Mouse (Mus musculus): Measurements from ENCODE around the gene Zbtb7b. TPM values are rescaled to one million over a fixed set of nuclear protein-coding genes. Genes with fewer than 3 reads are reported as not detected.

Gene Zbtb7b
- polyA plus RNA-seq, 1 experiment: 35.1 TPM

GRCm38 (mm10) chr3:89424416-89425140, 30.0 kb upstream of the Zbtb7b start:
- H3K4me1 ChIP-seq (ENCODE audit: control insufficient read depth, insufficient read depth, low read length): peaks cover 13% of the 10 kb centered on the region
- peaks cover 16% of the 10 kb centered on the region for H3K36me3 ChIP-seq (ENCODE audit: control insufficient read depth, insufficient read depth, low read length, poor library complexity, severe bottlenecking)
- no peaks in the 10 kb centered on the region for H3K9me3 ChIP-seq (replicated peaks; ENCODE audit: control insufficient read depth, insufficient read depth, low read length, poor library complexity, severe bottlenecking)
- no peak for TF ChIP-seq POLR2A (IDR thresholded peaks at IDR 0.05; ENCODE audit: insufficient read depth, low read length)
- no peak for TF ChIP-seq CTCF (IDR thresholded peaks at IDR 0.05; ENCODE audit: low read depth, low read length)
- TF ChIP-seq EP300 (IDR thresholded peaks at IDR 0.05; ENCODE audit: insufficient read depth, low read depth, low read length): no peak
- H3K4me3 ChIP-seq (ENCODE audit: low read depth, low read length): no peak overlapping the region
- no peak overlapping the region for H3K9ac ChIP-seq (ENCODE audit: low read depth, poor library complexity, severe bottlenecking)
- no peaks in the 10 kb centered on the region for H3K27me3 ChIP-seq (ENCODE audit: control insufficient read depth, insufficient read depth, low read length, poor library complexity, severe bottlenecking)
- peak overlapping the region; percentile 40 for H3K27ac ChIP-seq (ENCODE audit: insufficient read depth, low read length)

- Histone ChIP-seq H3K27ac (ENCODE audit: insufficient read depth, low read length) (no peak overlapping the region), H3K27me3 (ENCODE audit: control insufficient read depth, insufficient read depth, low read length, poor library complexity, severe bottlenecking) (no peaks in the 10 kb centered on the region), H3K36me3 (ENCODE audit: control insufficient read depth, insufficient read depth, low read length, poor library complexity, severe bottlenecking) (peaks cover 11% of the 10 kb centered on the region), H3K9ac (ENCODE audit: low read depth, poor library complexity, severe bottlenecking) (peak overlapping the region; percentile 82), H3K4me1 (ENCODE audit: control insufficient read depth, insufficient read depth, low read length) (peaks cover 13% of the 10 kb centered on the region), H3K4me3 (ENCODE audit: low read depth, low read length) (peak overlapping the region; percentile 26), H3K9me3 (replicated peaks; ENCODE audit: control insufficient read depth, insufficient read depth, low read length, poor library complexity, severe bottlenecking) (no peaks in the 10 kb centered on the region)
- no peak for TF ChIP-seq POLR2A (IDR thresholded peaks at IDR 0.05; ENCODE audit: insufficient read depth, low read length)
- TF ChIP-seq CTCF (IDR thresholded peaks at IDR 0.05; ENCODE audit: low read depth, low read length): no peak
- no peak for TF ChIP-seq EP300 (IDR thresholded peaks at IDR 0.05; ENCODE audit: insufficient read depth, low read depth, low read length)
These were observed 28.1 kb upstream of the Zbtb7b start for GRCm38 (mm10) chr3:89422556-89423205.

DNA sequence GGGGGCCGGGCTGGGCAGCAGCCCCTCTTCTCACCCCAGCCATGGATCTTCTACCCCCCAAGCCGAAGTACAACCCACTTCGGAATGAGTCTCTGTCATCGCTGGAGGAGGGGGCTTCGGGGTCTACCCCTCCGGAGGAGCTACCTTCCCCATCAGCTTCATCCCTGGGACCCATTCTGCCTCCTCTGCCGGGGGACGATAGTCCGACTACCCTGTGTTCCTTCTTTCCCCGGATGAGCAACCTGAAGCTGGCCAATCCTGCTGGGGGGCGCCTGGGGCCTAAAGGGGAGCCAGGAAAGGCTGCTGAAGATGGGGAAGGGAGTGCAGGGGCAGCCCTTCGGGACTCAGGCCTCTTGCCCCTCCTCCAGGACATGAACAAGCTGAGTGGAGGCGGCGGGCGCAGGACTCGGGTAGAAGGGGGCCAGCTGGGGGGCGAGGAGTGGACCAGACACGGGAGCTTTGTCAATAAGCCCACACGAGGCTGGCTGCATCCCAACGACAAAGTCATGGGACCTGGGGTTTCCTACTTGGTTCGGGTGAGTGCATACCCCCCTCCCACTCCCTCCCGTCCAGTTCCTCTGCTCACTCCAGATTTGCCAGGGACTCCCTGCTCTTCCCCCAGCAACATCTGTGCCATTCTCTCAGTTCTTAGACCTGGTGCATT, 27.4 kb upstream of the Zbtb7b start:
- Histone ChIP-seq H3K9me3 (replicated peaks; ENCODE audit: control insufficient read depth, insufficient read depth, low read length, poor library complexity, severe bottlenecking) (no peaks in the 10 kb centered on the region), H3K4me3 (ENCODE audit: low read depth, low read length) (peak overlapping the region; percentile 85), H3K4me1 (ENCODE audit: control insufficient read depth, insufficient read depth, low read length) (peaks cover 13% of the 10 kb centered on the region), H3K36me3 (ENCODE audit: control insufficient read depth, insufficient read depth, low read length, poor library complexity, severe bottlenecking) (peaks cover 5% of the 10 kb centered on the region), H3K27me3 (ENCODE audit: control insufficient read depth, insufficient read depth, low read length, poor library complexity, severe bottlenecking) (no peaks in the 10 kb centered on the region), H3K27ac (ENCODE audit: insufficient read depth, low read length) (peak overlapping the region; percentile 19), H3K9ac (ENCODE audit: low read depth, poor library complexity, severe bottlenecking) (peak overlapping the region; percentile 82)
- TF ChIP-seq CTCF (IDR thresholded peaks at IDR 0.05; ENCODE audit: low read depth, low read length): no peak
- no peak for TF ChIP-seq EP300 (IDR thresholded peaks at IDR 0.05; ENCODE audit: insufficient read depth, low read depth, low read length)
- TF ChIP-seq POLR2A (IDR thresholded peaks at IDR 0.05; ENCODE audit: insufficient read depth, low read length): no peak

DNA sequence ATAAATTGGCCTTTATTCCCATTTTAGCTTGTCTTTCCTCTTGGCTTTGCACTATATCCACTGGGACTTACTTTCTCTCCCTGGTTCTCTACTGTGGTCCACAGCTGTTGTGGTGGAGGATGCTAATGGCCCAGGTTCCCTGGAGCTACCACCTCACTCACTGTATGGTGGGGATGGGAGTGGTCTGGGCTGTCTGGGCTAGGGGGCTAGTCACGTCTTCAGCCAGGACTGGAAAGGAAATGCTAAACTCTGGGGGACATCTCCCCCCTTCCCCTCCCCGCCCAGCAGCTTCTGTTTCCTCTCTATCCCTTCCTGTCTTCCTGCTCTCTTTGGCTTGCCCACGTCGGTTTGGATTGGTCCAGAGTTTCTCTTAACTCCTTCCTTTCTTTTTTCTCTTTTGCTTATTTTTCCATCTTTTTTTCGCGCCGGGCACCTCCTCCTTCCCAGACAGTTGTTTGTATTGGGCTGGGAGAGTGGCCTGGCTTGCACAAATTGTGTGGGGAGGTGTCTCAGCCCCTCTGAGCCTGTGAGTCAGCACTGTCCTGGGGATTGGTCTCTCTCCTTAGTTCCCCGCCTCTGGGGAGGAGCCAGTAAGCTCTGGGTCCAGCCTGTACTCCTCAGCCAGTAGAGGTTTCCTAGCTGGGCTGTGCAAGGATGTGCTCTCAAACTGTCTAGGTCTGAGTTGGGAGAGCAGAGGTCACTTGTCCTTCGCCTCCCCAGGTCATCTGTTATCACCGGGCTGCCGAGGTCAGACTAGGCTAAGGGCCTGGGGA, 26.6 kb upstream of the Zbtb7b start:
- Histone ChIP-seq H3K4me3 (ENCODE audit: low read depth, low read length) (peak overlapping the region; percentile 85), H3K9me3 (replicated peaks; ENCODE audit: control insufficient read depth, insufficient read depth, low read length, poor library complexity, severe bottlenecking) (no peaks in the 10 kb centered on the region), H3K27ac (ENCODE audit: insufficient read depth, low read length) (peak overlapping the region; percentile 86), H3K4me1 (ENCODE audit: control insufficient read depth, insufficient read depth, low read length) (peaks cover 13% of the 10 kb centered on the region), H3K36me3 (ENCODE audit: control insufficient read depth, insufficient read depth, low read length, poor library complexity, severe bottlenecking) (peaks cover 4% of the 10 kb centered on the region), H3K27me3 (ENCODE audit: control insufficient read depth, insufficient read depth, low read length, poor library complexity, severe bottlenecking) (no peaks in the 10 kb centered on the region), H3K9ac (ENCODE audit: low read depth, poor library complexity, severe bottlenecking) (peak overlapping the region; percentile 82)
- TF ChIP-seq EP300 (IDR thresholded peaks at IDR 0.05; ENCODE audit: insufficient read depth, low read depth, low read length): peak; percentile 63
- no peak for TF ChIP-seq CTCF (IDR thresholded peaks at IDR 0.05; ENCODE audit: low read depth, low read length)
- peak; percentile 86 for TF ChIP-seq POLR2A (IDR thresholded peaks at IDR 0.05; ENCODE audit: insufficient read depth, low read length)

- H3K9ac ChIP-seq (ENCODE audit: low read depth, poor library complexity, severe bottlenecking): peak overlapping the region; percentile 89
These were observed 25.8 kb upstream of the Zbtb7b start for GRCm38 (mm10) chr3:89420421-89420820.

More at GRCm38 (mm10) chr3:89420421-89420820, 25.8 kb upstream of the Zbtb7b start:
- Histone ChIP-seq H3K27me3 (ENCODE audit: control insufficient read depth, insufficient read depth, low read length, poor library complexity, severe bottlenecking) (no peaks in the 10 kb centered on the region), H3K9me3 (replicated peaks; ENCODE audit: control insufficient read depth, insufficient read depth, low read length, poor library complexity, severe bottlenecking) (no peaks in the 10 kb centered on the region), H3K4me3 (ENCODE audit: low read depth, low read length) (0 out of 2 replicates have a peak overlapping the region, but pooled peaks have one; percentile 85), H3K4me1 (ENCODE audit: control insufficient read depth, insufficient read depth, low read length) (peaks cover 13% of the 10 kb centered on the region), H3K27ac (ENCODE audit: insufficient read depth, low read length) (peak overlapping the region; percentile 86), H3K36me3 (ENCODE audit: control insufficient read depth, insufficient read depth, low read length, poor library complexity, severe bottlenecking) (peaks cover 12% of the 10 kb centered on the region)
- no peak for TF ChIP-seq POLR2A (IDR thresholded peaks at IDR 0.05; ENCODE audit: insufficient read depth, low read length)
- TF ChIP-seq EP300 (IDR thresholded peaks at IDR 0.05; ENCODE audit: insufficient read depth, low read depth, low read length): no peak
- no peak for TF ChIP-seq CTCF (IDR thresholded peaks at IDR 0.05; ENCODE audit: low read depth, low read length)
